Mouse (Mus musculus): Measurements from ENCODE around the gene Cd70. TPM values are rescaled to one million over a fixed set of nuclear protein-coding genes. Genes with fewer than 3 reads are reported as not detected.

The Cd70 gene
- not detected in 2 replicates for polyA plus RNA-seq (2015; fragmentation: Nextera tagmentation; extraction: Ambion mirVana)

GRCm38 (mm10) chr17:57148994-57149803 lies at the start of gene Cd70:
TSS of gene Cd70 (minus strand) at chr17:57149777.
- H3K4me2 ChIP-seq = peak within 1 kb of the TSS; percentile 49
- H3K4me3 ChIP-seq = peak within 1 kb of the TSS; percentile 19
- H3K36me3 ChIP-seq = no peaks in the 10 kb centered on the region
- H3K27me3 ChIP-seq = peaks cover 48% of the 10 kb centered on the region
- no peaks in the 10 kb centered on the region for H3K9me3 ChIP-seq
- 2% methylated on average over 37 of the region's 39 CpGs for WGBS
- H3K9ac ChIP-seq = no peak within 1 kb of the TSS
- no peak within 1 kb of the TSS for H3K27ac ChIP-seq
- H3K4me1 ChIP-seq = peaks cover 5% of the 10 kb centered on the region
- ATAC-seq (ENCODE audit: borderline replicate concordance, extremely low read depth, low FRiP score, low TSS enrichment) = no peak

- no peaks in the 10 kb centered on the region for H3K9me3 ChIP-seq
- H3K4me3 ChIP-seq = no peak overlapping the region
- no peak overlapping the region for H3K4me2 ChIP-seq
- no peaks in the 10 kb centered on the region for H3K36me3 ChIP-seq
- 70% methylated on average over 3 of the region's 3 CpGs for WGBS
- H3K27me3 ChIP-seq = no peaks in the 10 kb centered on the region
- no peak overlapping the region for H3K27ac ChIP-seq
- no peaks in the 10 kb centered on the region for H3K4me1 ChIP-seq
- no peak overlapping the region for H3K9ac ChIP-seq
- no peak for ATAC-seq (ENCODE audit: borderline replicate concordance, extremely low read depth, low FRiP score, low TSS enrichment)
Observed at GRCm38 (mm10) chr17:57198252-57198651, 48.7 kb upstream of the Cd70 start.

GRCm38 (mm10) chr17:57195326-57196010 lies 45.9 kb upstream of the Cd70 start:
- H3K9ac ChIP-seq = no peak overlapping the region
- H3K36me3 ChIP-seq = no peaks in the 10 kb centered on the region
- no peak overlapping the region for H3K27ac ChIP-seq
- no peak overlapping the region for H3K4me3 ChIP-seq
- no peak for ATAC-seq (ENCODE audit: borderline replicate concordance, extremely low read depth, low FRiP score, low TSS enrichment)
- 72% methylated on average over 8 of the region's 8 CpGs for WGBS
- no peak overlapping the region for H3K4me2 ChIP-seq
- no peaks in the 10 kb centered on the region for H3K4me1 ChIP-seq
- no peaks in the 10 kb centered on the region for H3K9me3 ChIP-seq
- no peaks in the 10 kb centered on the region for H3K27me3 ChIP-seq

GRCm38 (mm10) chr17:57194771-57195170 lies 45.2 kb upstream of the Cd70 start:
- 75% methylated on average over 3 of the region's 3 CpGs for WGBS
- no peak overlapping the region for H3K4me2 ChIP-seq

GRCm38 (mm10) chr17:57194041-57194507 lies 44.5 kb upstream of the Cd70 start, which contains the start of gene Tnfsf14:
TSS of gene Tnfsf14 (minus strand) at chr17:57194177.
- no peak within 1 kb of the TSS for H3K4me3 ChIP-seq
- H3K4me2 ChIP-seq = no peak within 1 kb of the TSS
- H3K9ac ChIP-seq = no peak within 1 kb of the TSS
- no peak for ATAC-seq (ENCODE audit: borderline replicate concordance, extremely low read depth, low FRiP score, low TSS enrichment)
- no peak within 1 kb of the TSS for H3K27ac ChIP-seq
- H3K9me3 ChIP-seq = no peaks in the 10 kb centered on the region
- H3K27me3 ChIP-seq = no peaks in the 10 kb centered on the region
- H3K36me3 ChIP-seq = no peaks in the 10 kb centered on the region
- 67% methylated on average over 11 of the region's 11 CpGs for WGBS
- no peaks in the 10 kb centered on the region for H3K4me1 ChIP-seq

More at GRCm38 (mm10) chr17:57194771-57195170, 45.2 kb upstream of the Cd70 start:
- Histone ChIP-seq H3K9me3 (no peaks in the 10 kb centered on the region), H3K9ac (no peak overlapping the region), H3K36me3 (no peaks in the 10 kb centered on the region), H3K27me3 (no peaks in the 10 kb centered on the region), H3K4me3 (no peak overlapping the region), H3K4me1 (no peaks in the 10 kb centered on the region), H3K27ac (no peak overlapping the region)
- ATAC-seq (ENCODE audit: borderline replicate concordance, extremely low read depth, low FRiP score, low TSS enrichment) = no peak

GRCm38 (mm10) chr17:57188510-57189192 lies 39.1 kb upstream of the Cd70 start:
- Histone ChIP-seq H3K4me1 (no peaks in the 10 kb centered on the region), H3K4me2 (no peak overlapping the region), H3K9ac (no peak overlapping the region), H3K36me3 (no peaks in the 10 kb centered on the region), H3K27me3 (no peaks in the 10 kb centered on the region), H3K27ac (no peak overlapping the region), H3K9me3 (no peaks in the 10 kb centered on the region), H3K4me3 (no peak overlapping the region)
- no peak for ATAC-seq (ENCODE audit: borderline replicate concordance, extremely low read depth, low FRiP score, low TSS enrichment)
- WGBS = 59% methylated on average over 12 of the region's 12 CpGs

- H3K9ac ChIP-seq = no peak overlapping the region
- no peaks in the 10 kb centered on the region for H3K27me3 ChIP-seq
- H3K9me3 ChIP-seq = no peaks in the 10 kb centered on the region
- H3K36me3 ChIP-seq = no peaks in the 10 kb centered on the region
- 52% methylated on average over 2 of the region's 2 CpGs for WGBS
- no peak for ATAC-seq (ENCODE audit: borderline replicate concordance, extremely low read depth, low FRiP score, low TSS enrichment)
- no peak overlapping the region for H3K4me3 ChIP-seq
- H3K27ac ChIP-seq = no peak overlapping the region
- no peak overlapping the region for H3K4me2 ChIP-seq
- no peaks in the 10 kb centered on the region for H3K4me1 ChIP-seq
Observed at GRCm38 (mm10) chr17:57185641-57186040, 36.1 kb upstream of the Cd70 start.

GRCm38 (mm10) chr17:57182871-57183270 lies 33.3 kb upstream of the Cd70 start:
- Histone ChIP-seq H3K36me3 (no peaks in the 10 kb centered on the region), H3K4me2 (no peak overlapping the region), H3K9me3 (no peaks in the 10 kb centered on the region), H3K9ac (no peak overlapping the region), H3K27me3 (no peaks in the 10 kb centered on the region), H3K4me3 (no peak overlapping the region), H3K4me1 (no peaks in the 10 kb centered on the region), H3K27ac (no peak overlapping the region)
- 48% methylated on average over 3 of the region's 3 CpGs for WGBS
- no peak for ATAC-seq (ENCODE audit: borderline replicate concordance, extremely low read depth, low FRiP score, low TSS enrichment)

- no peak overlapping the region for H3K4me2 ChIP-seq
- no peaks in the 10 kb centered on the region for H3K27me3 ChIP-seq
- H3K36me3 ChIP-seq = no peaks in the 10 kb centered on the region
- 27% methylated on average over 8 of the region's 8 CpGs for WGBS
- no peaks in the 10 kb centered on the region for H3K4me1 ChIP-seq
- no peak overlapping the region for H3K27ac ChIP-seq
- ATAC-seq (ENCODE audit: borderline replicate concordance, extremely low read depth, low FRiP score, low TSS enrichment) = no peak
- H3K9me3 ChIP-seq = no peaks in the 10 kb centered on the region
- H3K9ac ChIP-seq = no peak overlapping the region
- no peak overlapping the region for H3K4me3 ChIP-seq
Observed at GRCm38 (mm10) chr17:57180363-57180762, 30.8 kb upstream of the Cd70 start.

GRCm38 (mm10) chr17:57173351-57173750 lies 23.8 kb upstream of the Cd70 start:
- no peak for ATAC-seq (ENCODE audit: borderline replicate concordance, extremely low read depth, low FRiP score, low TSS enrichment)
- 38% methylated on average over 4 of the region's 4 CpGs for WGBS
- no peaks in the 10 kb centered on the region for H3K9me3 ChIP-seq

GRCm38 (mm10) chr17:57172378-57172777 lies 22.8 kb upstream of the Cd70 start:
- ATAC-seq (ENCODE audit: borderline replicate concordance, extremely low read depth, low FRiP score, low TSS enrichment) = no peak
- H3K4me2 ChIP-seq = no peak overlapping the region
- H3K27me3 ChIP-seq = no peaks in the 10 kb centered on the region
- no peak overlapping the region for H3K9ac ChIP-seq
- H3K9me3 ChIP-seq = no peaks in the 10 kb centered on the region
- H3K4me3 ChIP-seq = no peak overlapping the region
- no peaks in the 10 kb centered on the region for H3K36me3 ChIP-seq
- 38% methylated on average over 5 of the region's 5 CpGs for WGBS
- no peaks in the 10 kb centered on the region for H3K4me1 ChIP-seq
- H3K27ac ChIP-seq = no peak overlapping the region

More at GRCm38 (mm10) chr17:57173351-57173750, 23.8 kb upstream of the Cd70 start:
- no peak overlapping the region for H3K4me3 ChIP-seq
- no peak overlapping the region for H3K4me2 ChIP-seq
- no peaks in the 10 kb centered on the region for H3K4me1 ChIP-seq
- H3K27ac ChIP-seq = no peak overlapping the region
- no peak overlapping the region for H3K9ac ChIP-seq
- H3K27me3 ChIP-seq = no peaks in the 10 kb centered on the region
- no peaks in the 10 kb centered on the region for H3K36me3 ChIP-seq
